Mouse (Mus musculus) A20 (cell line): ENCODE measurements around the gene Gm16223.

Experiments
- DNase-seq: peaks from one replicate; pipeline ENCODE4 v3.0.0-alpha.2; 2011; ENCODE audit warnings: low read depth, low spot score

The Gm16223 gene

GRCm38 (mm10) chr5:42212353-42212752 lies 144.6 kb downstream of the Gm16223 start:
- DNase-seq = no peak

- no peak for DNase-seq
These were observed 157.1 kb downstream of the Gm16223 start for GRCm38 (mm10) chr5:42224840-42225239.

GRCm38 (mm10) chr5:42228631-42229030 lies 160.9 kb downstream of the Gm16223 start:
- no peak for DNase-seq

GRCm38 (mm10) chr5:42239291-42239690 lies 171.5 kb downstream of the Gm16223 start:
- DNase-seq = no peak

GRCm38 (mm10) chr5:42239806-42240205 lies 172.0 kb downstream of the Gm16223 start:
- no peak for DNase-seq

GRCm38 (mm10) chr5:42250376-42250775 lies 182.6 kb downstream of the Gm16223 start:
- no peak for DNase-seq
